Mouse (Mus musculus): ENCODE measurements around the gene Lrrc3b.

GRCm38 (mm10) chr14:15436586-15436985 lies 2.2 kb downstream of the Lrrc3b start:
- TF ChIP-seq POLR2A (IDR thresholded peaks at IDR 0.05; ENCODE audit: borderline replicate concordance, insufficient read depth, low read length), result no peak
- TF ChIP-seq CTCF (IDR thresholded peaks at IDR 0.05; ENCODE audit: borderline replicate concordance, insufficient read depth, low read depth, low read length), result no peak
